Mouse (Mus musculus): ENCODE measurements around the gene Ptchd3. TPM values are rescaled to one million over a fixed set of nuclear protein-coding genes. Genes with fewer than 3 reads are reported as not detected.

Ptchd3 gene
- polyA plus RNA-seq (2011; ENCODE audit: insufficient read length, low read depth, missing spikeins): not detected in 2 replicates

- Histone ChIP-seq H3K27ac (ENCODE audit: insufficient read depth, low read length) (no peak within 1 kb of the TSS), H3K4me1 (ENCODE audit: control insufficient read depth, insufficient read depth, low read length) (no peaks in the 10 kb centered on the region), H3K4me3 (ENCODE audit: insufficient read depth, low read length) (no peak within 1 kb of the TSS)
- TF ChIP-seq POLR2A (IDR thresholded peaks at IDR 0.05; ENCODE audit: low read depth, low read length) (no peak), CTCF (IDR thresholded peaks at IDR 0.05; ENCODE audit: borderline replicate concordance, insufficient read depth, low read length) (no peak)
Observed at GRCm38 (mm10) chr11:121829947-121830346, at the start of gene Ptchd3. Ptchd3 (plus strand) TSS chr11:121830247.

DNA sequence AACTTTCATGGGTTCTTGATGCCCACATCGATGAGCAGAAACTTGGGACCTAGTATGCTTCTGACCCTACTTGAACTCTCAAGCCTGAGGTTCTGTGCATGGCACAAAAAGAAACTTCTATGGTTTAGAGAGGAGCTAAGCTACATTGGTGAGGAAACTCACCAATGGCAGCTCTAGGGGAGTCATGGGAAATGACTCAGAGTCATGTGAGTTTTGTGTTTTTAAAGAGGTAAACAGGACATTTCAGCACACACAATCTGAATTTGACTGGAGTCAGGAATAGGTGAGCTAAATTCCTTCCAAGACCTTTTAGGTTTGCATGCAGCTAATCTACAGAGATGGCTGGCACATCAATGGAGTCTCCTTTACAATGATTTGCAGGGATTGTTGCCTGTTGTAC is 48.2 kb upstream of the Ptchd3 start:
- H3K4me3 ChIP-seq (ENCODE audit: insufficient read depth, low read length): no peak overlapping the region
- no peak for TF ChIP-seq CTCF (IDR thresholded peaks at IDR 0.05; ENCODE audit: borderline replicate concordance, insufficient read depth, low read length)
- no peak for TF ChIP-seq POLR2A (IDR thresholded peaks at IDR 0.05; ENCODE audit: low read depth, low read length)
- H3K27ac ChIP-seq (ENCODE audit: insufficient read depth, low read length): no peak overlapping the region
- H3K4me1 ChIP-seq (ENCODE audit: control insufficient read depth, insufficient read depth, low read length): no peaks in the 10 kb centered on the region

DNA sequence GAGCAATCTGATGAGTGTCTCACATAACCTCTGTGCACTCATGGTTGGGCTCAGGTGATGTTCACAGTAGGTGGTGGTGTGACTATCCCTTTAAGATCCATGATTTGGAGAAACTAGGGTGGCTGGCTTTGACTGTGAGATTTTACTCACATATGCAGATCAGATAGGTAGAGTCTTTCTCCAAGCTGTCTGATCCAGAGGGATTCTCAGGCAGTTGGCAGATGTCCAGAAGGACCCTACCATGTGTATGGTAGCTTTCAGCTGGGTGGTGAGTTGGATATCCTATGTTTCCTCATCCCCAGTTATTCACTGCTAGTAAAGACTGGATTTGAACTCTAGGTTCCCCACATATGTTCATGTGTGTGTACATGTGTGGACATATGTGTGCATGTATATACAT is 42.6 kb upstream of the Ptchd3 start:
- no peak for TF ChIP-seq CTCF (IDR thresholded peaks at IDR 0.05; ENCODE audit: borderline replicate concordance, insufficient read depth, low read length)
- H3K4me1 ChIP-seq (ENCODE audit: control insufficient read depth, insufficient read depth, low read length): no peaks in the 10 kb centered on the region
- H3K27ac ChIP-seq (ENCODE audit: insufficient read depth, low read length): no peak overlapping the region
- no peak overlapping the region for H3K4me3 ChIP-seq (ENCODE audit: insufficient read depth, low read length)

GRCm38 (mm10) chr11:121789566-121789965 is 40.5 kb upstream of the Ptchd3 start:
- H3K27ac ChIP-seq (ENCODE audit: insufficient read depth, low read length): no peak overlapping the region
- no peak for TF ChIP-seq POLR2A (IDR thresholded peaks at IDR 0.05; ENCODE audit: low read depth, low read length)
- TF ChIP-seq CTCF (IDR thresholded peaks at IDR 0.05; ENCODE audit: borderline replicate concordance, insufficient read depth, low read length): no peak
- no peak overlapping the region for H3K4me3 ChIP-seq (ENCODE audit: insufficient read depth, low read length)
- H3K4me1 ChIP-seq (ENCODE audit: control insufficient read depth, insufficient read depth, low read length): peaks cover 4% of the 10 kb centered on the region; the same call in 1 of the 2 replicates

DNA sequence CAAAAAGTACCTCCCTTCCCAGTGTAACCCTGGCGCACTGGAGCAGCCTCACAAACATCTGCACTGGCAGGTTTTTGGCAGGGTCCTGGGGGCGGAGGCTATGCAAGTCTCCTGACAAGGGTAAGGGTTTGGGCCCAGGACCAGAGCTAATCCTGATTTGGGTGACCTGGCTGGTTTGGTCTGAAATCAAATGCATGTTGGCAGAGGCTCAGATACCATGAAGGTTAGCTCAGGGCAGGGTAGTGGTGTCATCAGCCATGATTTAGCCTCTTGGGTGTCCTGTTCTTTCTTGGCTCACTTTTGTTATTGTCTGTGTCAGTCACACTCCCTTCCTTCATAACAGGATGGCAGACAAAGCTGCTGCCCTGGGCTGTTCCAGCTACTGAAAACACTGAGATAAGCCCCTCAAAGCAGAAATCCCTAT is 39.4 kb upstream of the Ptchd3 start:
- no peak overlapping the region for H3K4me3 ChIP-seq (ENCODE audit: insufficient read depth, low read length)
- TF ChIP-seq CTCF (IDR thresholded peaks at IDR 0.05; ENCODE audit: borderline replicate concordance, insufficient read depth, low read length) (no peak), POLR2A (IDR thresholded peaks at IDR 0.05; ENCODE audit: low read depth, low read length) (no peak)
- H3K4me1 ChIP-seq (ENCODE audit: control insufficient read depth, insufficient read depth, low read length): peaks cover 8% of the 10 kb centered on the region
- H3K27ac ChIP-seq (ENCODE audit: insufficient read depth, low read length): no peak overlapping the region

- peaks cover 8% of the 10 kb centered on the region for H3K4me1 ChIP-seq (ENCODE audit: control insufficient read depth, insufficient read depth, low read length)
- H3K27ac ChIP-seq (ENCODE audit: insufficient read depth, low read length): no peak overlapping the region
- TF ChIP-seq CTCF (IDR thresholded peaks at IDR 0.05; ENCODE audit: borderline replicate concordance, insufficient read depth, low read length): no peak
- TF ChIP-seq POLR2A (IDR thresholded peaks at IDR 0.05; ENCODE audit: low read depth, low read length): no peak
- H3K4me3 ChIP-seq (ENCODE audit: insufficient read depth, low read length): no peak overlapping the region
Observed at GRCm38 (mm10) chr11:121791446-121791845, 38.6 kb upstream of the Ptchd3 start.

GRCm38 (mm10) chr11:121791991-121792390 is 38.1 kb upstream of the Ptchd3 start:
- Histone ChIP-seq H3K4me1 (ENCODE audit: control insufficient read depth, insufficient read depth, low read length) (peaks cover 8% of the 10 kb centered on the region), H3K27ac (ENCODE audit: insufficient read depth, low read length) (no peak overlapping the region)
- no peak for TF ChIP-seq POLR2A (IDR thresholded peaks at IDR 0.05; ENCODE audit: low read depth, low read length)
- TF ChIP-seq CTCF (IDR thresholded peaks at IDR 0.05; ENCODE audit: borderline replicate concordance, insufficient read depth, low read length): no peak

DNA sequence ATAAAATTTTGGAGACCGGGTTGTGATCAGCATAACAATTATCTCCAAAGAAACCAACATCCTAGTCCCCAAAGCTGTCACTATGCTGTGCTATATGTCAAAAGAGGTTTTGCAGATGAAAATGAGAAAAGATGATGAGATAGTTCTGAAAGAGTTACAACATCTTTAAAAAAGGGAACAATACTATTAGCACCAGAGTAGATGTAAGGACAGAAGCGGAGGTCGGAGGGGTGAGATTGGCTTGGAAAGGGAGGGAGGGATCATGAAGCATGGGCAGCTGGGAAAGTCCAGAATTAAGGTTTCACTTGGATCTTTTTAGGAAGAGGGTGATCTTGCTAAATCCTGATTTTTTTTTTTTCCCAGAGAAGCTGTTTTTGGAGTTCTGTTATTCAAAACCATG is 36.5 kb upstream of the Ptchd3 start:
- Histone ChIP-seq H3K4me3 (ENCODE audit: insufficient read depth, low read length) (no peak overlapping the region), H3K27ac (ENCODE audit: insufficient read depth, low read length) (no peak overlapping the region), H3K4me1 (ENCODE audit: control insufficient read depth, insufficient read depth, low read length) (peaks cover 8% of the 10 kb centered on the region)
- no peak for TF ChIP-seq POLR2A (IDR thresholded peaks at IDR 0.05; ENCODE audit: low read depth, low read length)
- TF ChIP-seq CTCF (IDR thresholded peaks at IDR 0.05; ENCODE audit: borderline replicate concordance, insufficient read depth, low read length): no peak

More at GRCm38 (mm10) chr11:121791991-121792390, 38.1 kb upstream of the Ptchd3 start:
- H3K4me3 ChIP-seq (ENCODE audit: insufficient read depth, low read length): no peak overlapping the region

GRCm38 (mm10) chr11:121794186-121794585 is 35.9 kb upstream of the Ptchd3 start:
- peaks cover 8% of the 10 kb centered on the region for H3K4me1 ChIP-seq (ENCODE audit: control insufficient read depth, insufficient read depth, low read length)
- peak overlapping the region; percentile 14; the same call in 1 of the 2 replicates for H3K27ac ChIP-seq (ENCODE audit: insufficient read depth, low read length)
- TF ChIP-seq POLR2A (IDR thresholded peaks at IDR 0.05; ENCODE audit: low read depth, low read length) (no peak), CTCF (IDR thresholded peaks at IDR 0.05; ENCODE audit: borderline replicate concordance, insufficient read depth, low read length) (no peak)
- no peak overlapping the region for H3K4me3 ChIP-seq (ENCODE audit: insufficient read depth, low read length)

GRCm38 (mm10) chr11:121794591-121795199 is 35.4 kb upstream of the Ptchd3 start:
- peak overlapping the region; percentile 15; the same call in 1 of the 2 replicates for H3K27ac ChIP-seq (ENCODE audit: insufficient read depth, low read length)
- H3K4me1 ChIP-seq (ENCODE audit: control insufficient read depth, insufficient read depth, low read length): peaks cover 8% of the 10 kb centered on the region
- H3K4me3 ChIP-seq (ENCODE audit: insufficient read depth, low read length): no peak overlapping the region
- TF ChIP-seq POLR2A (IDR thresholded peaks at IDR 0.05; ENCODE audit: low read depth, low read length) (no peak), CTCF (IDR thresholded peaks at IDR 0.05; ENCODE audit: borderline replicate concordance, insufficient read depth, low read length) (no peak)
